Mouse (Mus musculus) adipocyte (in vitro differentiated cells): Measurements from ENCODE around the gene Sec22a.

Source experiments
- DNase-seq: peaks from one replicate; pipeline ENCODE4 v3.0.0-alpha.2; 2016; ENCODE audit warnings: low spot score

The Sec22a gene

DNA sequence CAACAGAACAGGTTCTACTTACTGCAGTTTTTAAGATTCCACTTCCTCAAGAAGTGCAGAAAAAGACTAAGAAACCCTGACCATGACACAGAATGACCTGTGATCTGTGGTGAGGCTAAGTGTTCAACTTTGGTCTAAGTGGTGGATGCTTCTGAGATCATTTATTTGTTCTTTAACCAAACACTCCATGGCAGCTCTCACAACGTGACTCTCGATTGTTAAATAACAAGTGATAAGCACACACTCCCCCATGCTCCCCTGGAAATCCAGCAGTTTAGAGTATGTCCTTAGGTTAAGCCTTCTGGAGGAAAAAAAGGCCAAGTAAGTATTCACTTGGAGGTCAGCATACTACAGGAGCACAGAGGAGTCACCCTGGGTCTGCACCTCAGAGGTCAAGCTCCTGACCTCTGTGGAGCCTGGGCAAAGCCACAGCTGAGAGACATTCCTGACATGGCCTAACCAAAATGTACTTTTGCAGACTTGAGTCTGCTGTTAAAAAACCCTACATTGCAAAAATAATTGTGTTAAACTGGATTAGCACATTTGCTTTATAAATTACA lies 53.1 kb downstream of the Sec22a start:
- DNase-seq, result no peak

DNA sequence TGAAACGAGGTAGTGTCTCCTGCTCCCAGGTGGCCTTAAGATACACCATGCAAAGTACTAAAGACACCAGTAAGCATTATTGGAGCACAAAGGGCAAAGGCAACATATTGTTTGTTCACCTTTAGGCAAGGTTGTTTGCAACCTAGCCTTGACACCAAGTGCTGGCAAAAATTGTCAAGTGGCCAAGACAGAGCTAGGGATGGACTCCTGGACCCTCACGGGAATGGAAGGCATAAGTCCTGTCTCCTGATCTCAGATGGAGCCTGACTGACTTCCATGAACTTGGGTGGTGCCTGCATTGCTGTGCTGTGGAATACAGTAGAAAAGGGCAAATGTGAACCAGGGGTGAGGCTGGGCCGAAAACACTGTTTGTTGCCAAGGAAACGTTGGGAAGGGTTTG lies 54.1 kb downstream of the Sec22a start:
- DNase-seq, result no peak

DNA sequence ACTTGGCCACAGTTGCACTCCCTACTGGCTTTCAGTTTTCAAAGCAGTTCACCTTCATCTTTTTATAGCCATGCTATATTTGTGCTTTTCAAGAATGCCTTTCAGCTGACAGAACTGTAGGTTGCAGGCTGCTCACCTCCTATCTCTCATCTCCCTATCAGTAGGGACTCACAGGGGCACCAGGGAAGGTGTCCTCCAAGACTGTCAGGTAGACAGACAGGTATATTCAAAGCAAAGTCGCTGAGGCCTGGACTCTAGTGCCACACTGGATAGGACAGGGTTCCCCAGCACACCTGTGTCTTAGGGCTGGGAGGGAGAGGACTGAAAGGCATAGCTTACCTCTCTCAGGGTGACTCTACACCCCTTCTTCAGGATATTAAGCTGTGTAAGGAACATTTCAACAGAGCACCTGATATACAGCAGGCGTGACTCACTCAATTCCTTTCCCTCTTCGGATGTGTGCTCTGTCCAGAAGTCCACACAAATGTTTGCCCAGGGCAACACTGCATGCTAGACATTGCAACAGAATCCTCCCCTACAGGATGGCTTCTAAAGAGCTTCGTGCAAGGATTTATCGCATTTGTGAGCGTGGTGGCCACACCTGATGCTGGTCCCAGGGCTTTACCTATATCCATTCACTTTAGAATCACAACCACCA lies 55.1 kb downstream of the Sec22a start:
- no peak for DNase-seq

DNA sequence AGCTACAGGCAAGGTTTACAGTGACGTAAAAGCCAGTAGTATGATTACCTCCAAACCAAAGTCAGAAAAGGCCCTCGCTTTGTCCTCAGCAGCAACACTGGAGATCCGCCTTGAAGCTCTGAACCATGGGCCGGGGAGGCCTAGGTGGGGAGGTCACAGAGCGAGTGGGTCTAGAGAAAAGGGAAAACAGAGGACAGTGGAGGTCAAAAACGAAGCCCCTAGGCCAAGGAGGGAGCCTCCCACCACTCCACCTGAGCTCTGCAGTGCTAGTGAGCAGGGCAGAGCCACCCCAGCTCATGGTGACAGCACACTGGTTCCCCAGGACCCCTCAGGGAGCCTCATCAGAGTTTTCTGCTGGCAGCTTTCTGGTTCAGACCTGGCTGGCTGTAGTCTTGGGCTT lies 55.7 kb downstream of the Sec22a start:
- no peak for DNase-seq

DNA sequence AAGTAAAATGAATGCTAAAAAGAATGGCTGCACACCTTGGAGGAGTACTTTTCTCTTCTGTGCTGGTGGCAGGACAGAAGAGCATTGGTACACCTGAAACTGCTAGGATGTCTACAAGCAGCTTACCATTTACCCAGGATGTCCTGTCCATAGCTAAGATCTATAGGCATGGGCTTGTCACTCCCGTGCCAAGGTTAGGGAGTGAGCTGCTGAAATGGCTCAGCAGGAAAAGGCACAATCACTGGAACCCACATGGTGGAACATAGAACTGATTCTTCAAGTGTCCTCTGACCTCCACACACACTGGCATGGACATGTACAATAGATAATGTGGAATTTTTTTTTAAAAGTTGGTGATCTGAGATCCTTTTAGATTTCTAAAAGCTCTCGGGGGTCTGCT lies 56.4 kb downstream of the Sec22a start:
- no peak for DNase-seq

DNA sequence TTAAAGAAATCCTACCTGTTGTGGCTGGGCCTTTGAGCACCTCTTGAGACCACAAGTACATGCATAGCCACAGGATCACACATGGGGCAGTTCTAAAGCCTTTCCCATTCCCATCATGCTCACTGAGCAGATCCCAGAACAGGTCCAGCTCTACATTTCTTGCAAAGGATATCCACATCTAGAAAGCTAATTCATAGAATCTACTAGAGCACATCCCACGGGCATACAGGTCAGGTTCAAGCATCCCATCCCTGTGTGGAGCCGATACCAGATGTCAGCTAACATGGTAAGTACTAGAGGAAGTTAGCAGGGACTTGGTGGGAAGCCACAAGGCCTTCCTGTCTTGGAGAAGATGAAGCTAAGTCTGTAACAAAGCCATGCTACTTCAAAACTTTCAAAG lies 57.1 kb downstream of the Sec22a start:
- DNase-seq, result no peak

DNA sequence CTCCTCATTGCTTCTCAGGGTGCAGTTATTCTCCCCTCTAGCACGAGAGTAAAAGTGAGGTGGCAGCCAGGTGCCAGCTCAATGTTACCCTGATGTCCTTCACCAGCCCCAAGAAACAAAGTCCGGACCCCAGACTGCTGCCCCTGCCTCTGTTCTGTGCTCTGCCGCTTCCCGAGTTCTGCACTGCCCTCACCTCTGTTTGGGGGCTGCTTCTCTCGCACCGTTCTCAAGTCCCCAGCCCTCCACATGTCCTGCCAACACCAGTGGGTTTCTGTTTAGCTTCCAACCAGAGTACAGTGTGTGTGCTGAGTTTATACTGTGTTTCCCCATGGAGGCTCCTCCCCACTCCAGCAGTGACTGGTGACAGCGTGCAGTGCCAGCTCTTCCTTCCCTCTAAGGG lies 58.5 kb downstream of the Sec22a start:
- DNase-seq, result no peak

DNA sequence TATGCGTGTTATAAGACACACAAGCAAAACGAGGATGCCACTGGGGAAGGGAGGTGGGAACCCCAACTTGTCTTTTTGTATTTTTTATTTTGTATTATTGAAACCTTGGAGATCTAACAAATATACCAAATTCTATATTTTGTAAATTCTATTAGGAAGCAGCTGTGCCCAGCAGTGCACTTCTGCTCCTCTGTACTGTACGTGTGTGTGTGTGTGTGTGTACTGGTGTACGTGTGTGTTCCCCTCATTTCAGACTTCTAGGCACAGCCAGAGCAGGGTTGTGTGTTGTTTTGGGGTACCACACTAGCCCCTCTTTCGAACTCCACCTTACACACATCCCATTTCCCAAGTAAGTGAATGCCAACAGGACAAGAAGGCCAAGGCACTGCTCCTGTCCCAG lies 59.3 kb downstream of the Sec22a start:
- DNase-seq, result no peak

DNA sequence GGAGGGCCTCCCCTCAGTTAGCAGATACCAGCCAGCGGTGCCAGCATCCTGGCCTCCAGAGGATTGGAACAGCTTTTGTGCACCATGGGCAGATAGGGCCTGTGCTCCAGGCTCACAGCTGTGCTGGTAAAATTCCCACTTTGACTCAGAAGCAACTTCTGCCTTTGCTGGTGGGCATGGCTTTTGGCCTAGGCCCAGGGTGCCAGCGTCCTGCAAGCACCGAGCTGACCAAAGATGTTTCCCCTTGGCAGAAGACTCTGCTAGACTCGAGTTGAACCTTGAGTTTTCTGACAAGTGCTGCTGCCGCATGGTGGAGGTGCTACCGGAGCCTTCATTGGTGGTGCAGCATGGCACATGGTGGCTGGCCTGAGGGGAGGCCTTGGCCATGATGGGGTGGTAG lies 60.0 kb downstream of the Sec22a start:
- no peak for DNase-seq

DNA sequence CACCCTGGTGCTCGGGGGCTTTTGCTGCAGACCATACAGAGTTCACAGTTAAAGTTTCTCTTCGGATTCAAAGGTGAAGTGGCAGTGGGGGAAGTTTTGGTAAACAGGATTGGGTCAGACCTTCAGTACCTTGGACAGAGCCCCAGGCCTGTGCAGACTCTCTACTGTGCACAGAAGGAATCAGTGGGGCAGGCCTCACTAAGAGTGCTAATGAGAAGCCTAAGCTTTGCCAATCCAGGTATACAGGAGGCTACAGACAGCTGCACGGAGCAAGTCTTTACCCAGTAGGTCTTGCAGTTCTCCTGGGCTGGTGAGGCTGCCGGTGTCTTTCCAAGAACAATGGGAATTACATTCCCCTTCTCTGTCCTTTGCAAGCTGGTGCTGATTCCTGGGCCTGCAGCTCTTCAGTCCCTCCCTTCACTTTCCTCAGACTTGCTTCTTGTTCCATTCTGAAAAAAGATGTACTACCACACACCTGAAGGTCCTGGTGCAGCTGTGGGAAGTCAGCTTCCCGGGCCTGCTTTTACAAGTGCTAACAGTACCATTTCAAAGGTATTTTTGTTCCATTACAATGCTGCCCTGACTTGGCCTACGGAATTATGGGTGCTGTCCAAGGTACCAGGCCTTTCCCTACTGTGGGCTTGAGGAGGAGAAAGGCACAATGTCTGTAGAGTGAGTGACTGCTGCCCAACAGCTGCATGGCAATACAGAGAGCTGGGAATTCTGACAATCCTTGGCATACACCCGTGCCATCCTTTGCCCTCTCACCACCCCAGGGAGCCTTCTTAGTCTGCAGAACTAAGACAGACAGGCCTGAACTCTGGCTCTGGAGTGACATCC lies 61.1 kb downstream of the Sec22a start:
- peak; percentile 70 for DNase-seq

DNA sequence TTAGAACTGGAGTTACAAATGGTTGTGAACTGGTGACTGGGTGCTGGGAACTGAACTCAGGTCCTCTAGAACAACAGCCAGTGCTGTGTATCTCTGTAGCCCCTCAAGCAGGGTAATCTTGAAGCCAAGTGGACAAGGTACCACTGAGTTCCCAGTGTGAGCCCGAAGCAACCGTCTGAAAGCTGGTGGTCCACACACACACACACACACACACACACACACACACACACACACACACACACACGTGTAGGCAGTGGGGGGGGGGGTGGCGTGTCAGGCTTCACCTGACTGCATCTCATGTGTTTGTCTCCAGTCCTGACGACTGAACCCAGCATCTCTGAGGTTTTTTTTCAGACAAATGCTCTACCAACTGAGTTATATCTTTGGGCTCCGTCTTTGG lies 63.6 kb downstream of the Sec22a start:
- no peak for DNase-seq

DNA sequence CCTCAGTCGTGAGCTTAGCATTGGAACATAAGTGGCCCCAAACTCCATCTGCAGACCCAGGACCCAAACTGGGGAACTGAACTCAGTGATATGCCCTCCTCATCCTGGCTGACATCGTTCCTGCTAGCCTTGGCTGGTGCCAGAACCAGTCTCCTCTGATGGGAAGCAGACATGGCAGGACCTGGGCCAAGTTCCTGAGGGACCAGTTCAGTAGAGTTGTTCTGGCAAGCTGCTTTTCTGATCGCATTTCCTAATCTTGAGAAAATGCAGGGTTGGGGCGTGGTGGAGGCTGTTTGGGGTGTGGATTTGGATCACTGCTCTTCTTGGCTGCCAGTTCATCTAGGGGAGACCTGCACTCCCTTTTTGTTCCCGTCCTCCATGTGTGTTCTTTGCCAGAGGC lies 65.9 kb downstream of the Sec22a start:
- DNase-seq, result peak; percentile 60

DNA sequence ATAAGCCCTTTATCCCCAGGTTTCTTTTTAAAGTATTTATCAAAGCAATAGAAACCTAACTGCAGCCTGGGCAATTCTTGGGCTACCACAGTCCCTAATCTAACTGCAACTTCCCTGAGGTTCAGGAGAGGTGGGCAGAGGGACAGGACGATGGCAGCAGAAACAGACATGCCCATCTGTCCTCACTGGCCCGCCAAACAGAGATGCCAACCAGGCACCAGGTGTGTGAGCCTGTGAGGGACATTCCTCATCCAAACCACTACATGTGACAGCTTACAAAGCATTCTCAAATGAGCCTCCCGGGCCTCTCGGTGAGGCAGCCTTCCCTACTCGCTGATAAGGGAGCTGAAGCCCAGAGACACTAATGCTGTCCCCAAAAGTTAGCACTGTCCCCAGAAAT lies 76.5 kb downstream of the Sec22a start:
- DNase-seq, result no peak

DNA sequence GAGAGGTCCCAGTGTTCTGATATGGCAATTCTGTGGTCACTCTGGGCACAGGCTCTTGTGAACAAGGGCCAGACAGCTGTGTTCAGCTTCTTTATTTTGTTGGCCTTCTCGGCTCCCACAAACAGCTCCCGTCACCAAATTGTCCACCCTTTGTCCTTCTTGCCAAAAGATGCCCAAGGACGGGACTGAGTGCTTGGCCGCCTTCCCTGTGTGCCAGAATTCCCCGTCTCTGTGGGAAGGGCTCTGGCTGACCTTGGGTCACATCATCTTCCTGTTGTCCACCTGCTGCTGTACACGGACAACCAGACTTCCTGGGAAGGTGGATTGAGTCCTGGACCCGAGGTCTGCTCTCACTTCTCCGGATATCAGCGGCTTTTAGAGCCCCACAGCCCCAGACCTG lies 77.9 kb downstream of the Sec22a start:
- no peak for DNase-seq

DNA sequence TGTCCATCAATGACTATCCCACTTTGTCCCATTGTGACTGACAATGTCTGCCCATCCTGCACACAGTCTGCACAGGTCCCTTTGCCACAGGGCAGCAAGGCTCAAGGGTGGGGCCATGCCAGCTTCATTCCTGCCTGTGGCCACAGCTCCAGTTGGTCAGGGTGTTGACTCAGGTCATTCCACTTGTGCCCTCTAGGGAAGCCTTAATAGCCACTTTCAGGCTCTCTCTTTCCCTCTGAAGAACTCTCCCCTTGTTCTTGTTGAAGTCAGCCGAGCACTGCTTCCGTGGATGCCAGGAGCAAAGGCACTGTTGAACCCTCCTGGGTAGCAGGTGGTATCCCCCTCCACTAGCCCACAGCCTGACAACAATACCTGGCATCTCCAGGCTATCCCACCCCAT lies 81.3 kb downstream of the Sec22a start:
- no peak for DNase-seq

DNA sequence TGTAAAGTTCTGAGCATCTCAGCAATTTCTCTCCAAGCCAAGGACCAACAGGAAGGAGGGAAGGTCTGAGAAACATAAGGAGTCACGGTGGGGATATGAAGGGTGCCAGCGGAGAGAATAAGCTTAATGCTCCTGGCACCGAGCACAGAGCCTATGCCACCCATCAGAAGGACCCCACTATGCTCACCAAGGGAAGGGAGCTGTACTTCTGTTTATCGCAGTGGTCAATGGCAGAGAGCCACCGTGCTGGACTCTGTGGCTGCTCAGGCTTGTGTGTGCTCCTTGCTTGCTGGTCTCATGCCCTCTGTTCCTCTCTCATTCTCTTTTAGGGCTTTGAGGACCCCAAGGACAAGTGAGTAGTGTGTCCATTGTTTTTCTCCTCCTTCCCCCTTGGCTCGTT lies 85.6 kb downstream of the Sec22a start:
- DNase-seq, result no peak

DNA sequence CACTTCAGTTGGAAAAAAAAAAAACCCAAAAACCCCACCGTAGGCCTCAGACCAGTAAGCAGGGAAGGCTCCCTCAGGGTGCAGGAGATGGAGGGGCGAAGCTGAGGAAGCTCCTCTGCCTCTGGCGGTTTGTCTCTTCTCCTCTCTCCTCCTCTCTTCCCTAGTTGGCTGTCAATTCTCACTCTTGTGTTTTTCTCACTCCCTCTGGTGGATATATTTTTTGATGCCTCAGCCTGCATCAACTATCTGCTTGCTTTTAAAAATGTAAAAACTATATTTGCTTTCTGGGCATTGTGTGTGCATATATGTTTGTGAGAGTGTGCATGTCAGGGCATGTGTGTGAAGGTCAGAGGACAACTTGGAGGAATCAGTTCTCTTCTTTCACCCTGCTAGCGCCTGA lies 91.3 kb downstream of the Sec22a start:
- DNase-seq, result peak; percentile 63

DNA sequence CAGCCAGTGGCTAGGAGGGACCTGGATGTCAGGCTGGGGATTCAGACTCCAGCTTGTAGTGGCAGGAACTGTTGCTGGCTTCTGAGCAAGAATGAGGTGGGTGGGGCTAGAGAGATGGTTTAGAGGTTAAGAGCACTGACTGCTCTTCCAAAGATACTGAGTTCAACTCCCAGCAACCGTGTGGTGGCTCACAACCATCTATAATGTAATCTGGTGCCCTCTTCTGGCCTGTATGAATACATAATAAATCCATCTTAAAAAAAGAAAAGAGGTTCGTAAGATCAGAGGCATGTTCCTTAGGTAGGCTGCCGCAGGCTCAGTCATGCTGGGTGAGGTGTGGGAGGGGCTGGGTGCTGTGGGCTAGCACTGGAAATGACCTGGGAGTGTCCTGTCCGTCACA lies 92.1 kb downstream of the Sec22a start:
- peak; percentile 38 for DNase-seq

DNA sequence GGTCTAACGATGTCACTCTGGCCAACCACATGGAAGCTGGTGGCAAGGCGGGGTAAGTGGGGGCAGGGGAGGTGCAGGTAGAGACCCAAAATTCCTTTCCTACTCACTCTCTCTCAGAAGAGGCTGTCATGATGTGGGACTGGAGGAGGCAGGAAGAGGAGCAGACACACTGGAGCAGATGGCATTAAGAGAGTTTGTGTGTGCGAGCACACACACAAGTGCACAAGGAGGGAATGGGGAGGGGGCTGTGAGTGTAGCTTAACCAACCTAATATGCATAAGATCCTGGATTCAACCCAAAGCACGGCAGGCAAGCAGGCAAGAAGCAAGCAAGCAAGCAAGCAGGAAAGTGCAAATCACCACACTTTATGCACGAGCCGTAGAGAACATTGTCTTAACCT lies 92.8 kb downstream of the Sec22a start:
- DNase-seq, result no peak

DNA sequence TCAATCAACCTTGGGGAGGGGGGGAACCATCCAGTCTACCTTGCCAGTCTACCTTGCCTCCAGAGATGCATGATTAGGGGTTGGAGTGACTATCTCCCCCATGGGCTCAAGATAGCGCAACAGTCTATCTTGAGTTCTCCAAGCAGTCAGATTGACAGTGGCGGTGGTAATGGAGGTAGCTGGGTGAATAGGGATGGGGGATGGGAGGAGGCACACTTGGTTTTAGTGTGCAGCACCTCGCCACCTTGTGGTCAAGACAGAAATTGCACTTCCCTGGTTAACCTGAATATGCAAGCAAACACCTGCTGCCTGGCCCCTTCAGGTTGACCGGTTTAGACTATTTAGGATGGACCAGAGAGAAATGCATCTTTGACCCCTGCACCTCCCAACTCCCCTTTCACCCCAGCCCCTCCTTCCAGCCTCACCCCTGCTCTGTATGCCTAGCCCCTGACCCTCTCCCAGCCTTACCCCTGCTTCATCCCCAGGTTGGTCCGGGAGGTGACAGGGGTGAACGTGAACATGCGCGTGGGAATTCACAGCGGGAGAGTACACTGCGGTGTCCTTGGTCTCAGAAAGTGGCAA lies 93.3 kb downstream of the Sec22a start:
- peak; percentile 95 for DNase-seq
